Mouse (Mus musculus): ENCODE data around the gene Dpt.

Dpt gene

DNA sequence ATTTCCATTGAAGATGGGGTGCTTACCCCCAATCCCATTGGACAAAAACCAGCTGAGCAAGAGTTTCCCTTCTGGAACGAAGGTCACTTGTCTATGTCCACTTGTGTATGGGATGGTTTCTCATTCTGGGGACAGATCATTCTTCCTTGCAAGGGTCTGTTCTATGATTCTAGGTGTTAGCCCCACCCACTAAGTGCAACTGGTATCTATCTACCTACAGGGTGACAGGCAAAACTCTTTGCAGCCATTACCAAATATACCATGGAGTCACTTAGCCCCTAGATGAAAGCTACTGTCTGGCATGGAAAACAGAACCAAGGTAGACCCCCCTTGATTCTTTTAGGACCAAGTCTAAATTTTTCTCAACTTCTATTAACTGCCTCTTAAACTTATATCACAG, 24.9 kb downstream of the Dpt start:
- DNase-seq (ENCODE audit: low read depth), result no peak

DNA sequence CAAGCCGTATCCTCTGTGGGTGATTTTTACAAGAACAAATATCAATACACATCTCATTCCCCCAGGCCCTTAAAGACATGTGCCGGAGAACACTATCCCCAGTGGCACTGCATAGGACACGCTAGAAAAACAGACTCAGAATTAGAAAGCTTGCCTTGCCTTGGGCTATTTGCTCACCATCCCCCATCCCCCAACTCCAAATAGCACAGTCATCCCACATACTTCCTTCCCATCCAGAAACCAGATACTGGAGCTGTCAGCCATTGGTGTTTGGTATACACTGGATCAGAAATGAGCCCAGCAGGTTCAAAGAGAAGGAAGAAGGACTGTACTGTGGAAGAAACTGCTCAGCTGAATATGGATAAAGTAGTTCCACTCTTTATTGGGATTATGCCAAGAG, 25.4 kb downstream of the Dpt start:
- no peak for DNase-seq (ENCODE audit: low read depth)

GRCm38 (mm10) chr1:164822268-164822667, 25.8 kb downstream of the Dpt start:
- no peak for DNase-seq (ENCODE audit: low read depth)

GRCm38 (mm10) chr1:164824896-164825295, 28.5 kb downstream of the Dpt start:
- no peak for DNase-seq (ENCODE audit: low read depth)

DNA sequence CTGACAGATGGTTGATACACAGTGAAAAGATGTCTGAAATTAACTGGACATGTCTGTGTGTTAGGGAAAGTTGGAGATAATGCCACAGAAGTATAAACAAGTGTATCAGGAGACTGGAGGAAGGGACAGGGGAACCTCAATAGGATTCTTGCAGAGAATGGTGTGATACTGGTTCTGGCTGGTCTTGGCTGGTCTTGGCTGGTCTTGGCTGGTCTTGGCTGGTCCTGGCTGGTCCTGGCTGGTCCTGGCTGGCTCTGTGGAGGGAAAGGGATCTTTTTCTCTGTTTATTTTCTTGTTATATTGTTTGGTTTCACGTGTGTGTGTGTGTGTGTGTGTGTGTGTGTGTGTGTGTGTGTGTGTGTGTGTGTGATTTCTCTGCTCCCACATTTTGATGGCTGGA, 33.4 kb downstream of the Dpt start:
- DNase-seq (ENCODE audit: low read depth), result no peak

- no peak for DNase-seq (ENCODE audit: low read depth)
Observed at GRCm38 (mm10) chr1:164832459-164832858, 36.0 kb downstream of the Dpt start.

DNA sequence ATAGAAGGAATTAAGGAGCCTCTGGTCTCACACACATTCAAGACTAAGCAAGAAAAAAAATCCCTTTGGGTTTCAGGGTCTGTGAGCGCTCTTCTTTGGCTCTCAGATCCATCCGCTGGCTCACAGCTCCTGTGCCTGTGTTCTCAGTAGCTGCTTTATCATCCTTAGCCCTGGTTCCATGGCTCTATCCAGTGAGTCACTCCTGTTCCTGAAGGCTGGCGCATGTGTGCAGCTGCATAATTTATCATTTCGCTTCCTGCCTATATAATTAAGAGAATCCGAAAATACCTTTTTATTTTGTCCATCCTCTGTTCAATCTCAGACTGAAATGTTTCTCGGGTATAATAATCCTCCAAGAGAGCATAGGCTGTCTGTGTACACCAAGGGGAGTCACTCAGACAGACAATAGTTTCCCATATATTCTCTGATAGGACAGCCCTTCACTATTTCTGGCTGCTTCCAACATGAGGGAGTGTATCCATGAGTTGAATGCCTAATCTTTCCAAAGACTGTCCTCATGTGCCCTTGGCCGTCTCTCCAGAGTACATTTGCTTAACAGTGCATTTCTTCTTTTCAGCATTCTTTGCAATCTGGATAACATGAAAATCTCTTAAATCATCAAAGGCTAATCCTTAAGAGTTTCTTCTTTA, 52.3 kb downstream of the Dpt start:
- no peak for DNase-seq (ENCODE audit: low read depth)

- DNase-seq (ENCODE audit: low read depth), result peak; percentile 36
Observed at GRCm38 (mm10) chr1:164855700-164856099, 59.3 kb downstream of the Dpt start.

DNA sequence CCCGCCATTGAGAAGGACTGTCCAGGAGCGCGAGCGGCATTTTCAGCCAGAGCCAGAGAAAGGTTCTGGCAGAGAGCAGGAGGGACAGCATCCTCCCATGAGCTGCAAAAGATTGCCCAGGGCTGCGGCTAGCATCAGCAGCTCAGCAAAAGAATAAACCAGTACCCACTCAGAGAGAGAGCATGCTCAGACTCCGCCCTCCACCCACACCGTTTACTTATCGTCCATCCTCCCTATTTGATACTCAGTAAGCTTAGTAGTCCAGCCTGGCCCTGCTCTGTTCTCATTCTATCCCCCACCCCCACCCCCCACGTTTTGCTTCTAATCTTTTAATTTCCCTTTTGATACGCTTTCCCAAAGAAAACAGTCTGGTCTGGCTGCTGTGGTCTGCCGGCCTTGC, 63.5 kb downstream of the Dpt start:
- no peak for DNase-seq (ENCODE audit: low read depth)

- no peak for DNase-seq (ENCODE audit: low read depth)
Observed at GRCm38 (mm10) chr1:164860782-164861181, 64.3 kb downstream of the Dpt start.

GRCm38 (mm10) chr1:164861501-164861900, 65.1 kb downstream of the Dpt start:
- DNase-seq (ENCODE audit: low read depth), result no peak

DNA sequence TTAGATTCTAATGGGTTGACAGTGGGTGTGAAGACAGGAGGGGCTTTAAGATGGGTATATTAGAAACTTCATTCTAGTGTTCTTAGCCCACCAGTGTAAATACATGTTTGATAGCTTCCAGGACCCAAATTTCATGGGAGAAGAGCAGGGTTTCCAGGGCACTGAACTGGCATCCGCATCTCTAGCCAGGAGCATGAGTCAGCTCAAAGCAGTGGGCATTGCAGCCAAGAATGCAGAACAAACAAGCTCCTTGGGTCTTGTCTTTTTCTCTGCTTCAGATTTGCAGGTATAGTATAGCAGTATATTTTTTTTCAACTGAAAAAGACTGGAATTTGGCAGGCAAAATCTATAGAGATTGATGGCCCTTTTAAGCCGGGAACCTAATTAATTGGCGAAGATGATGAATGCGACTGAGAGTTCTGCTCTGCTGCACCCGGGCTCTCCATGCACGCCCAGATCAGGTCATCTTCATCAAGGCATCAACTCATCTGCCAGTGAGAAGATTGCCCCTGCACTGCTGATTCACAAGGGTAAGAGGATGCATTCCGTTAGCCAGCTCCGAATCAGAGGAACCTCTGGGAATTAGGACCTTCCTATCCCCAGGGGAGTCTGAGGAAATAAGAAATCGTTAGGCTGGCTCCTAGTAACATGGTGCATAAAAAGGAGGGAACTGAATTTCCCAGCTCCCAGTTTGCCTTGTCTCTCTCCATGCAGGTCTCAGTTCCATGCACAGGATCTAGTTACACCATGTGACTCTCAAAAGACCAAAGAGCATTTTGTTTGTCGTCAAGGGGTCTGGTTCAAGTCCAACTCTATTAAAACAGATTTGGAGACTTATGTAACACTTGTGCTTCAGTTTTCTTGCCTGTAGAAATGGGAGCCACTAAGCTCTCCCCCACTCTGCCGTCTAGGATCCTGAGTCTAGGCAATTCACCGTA, 66.8 kb downstream of the Dpt start:
- DNase-seq (ENCODE audit: low read depth), result no peak

- no peak for DNase-seq (ENCODE audit: low read depth)
Observed at GRCm38 (mm10) chr1:164864666-164865065, 68.2 kb downstream of the Dpt start.

- DNase-seq (ENCODE audit: low read depth), result peak; percentile 55
Observed at GRCm38 (mm10) chr1:164870694-164871093, 74.2 kb downstream of the Dpt start.

Data from 416B (cell line).